Mouse (Mus musculus) liver, embryonic 11.5 days (tissue): Measurements from ENCODE around the gene Slc22a2. TPM values are rescaled to one million over a fixed set of nuclear protein-coding genes. Genes with fewer than 3 reads are reported as not detected.
"Not testable (repeated sequence)": the region's sequence is repeated elsewhere in the genome, so short reads cannot be mapped to it uniquely, and the experiment has no call there.

Experiments
- ATAC-seq: fragments of 200-750 bp; cut with Nextera tagmentation; replicated peaks from 2 replicates; pipeline ENCODE4 v1.8.0; 2017; ENCODE audit warnings: moderate number of reproducible peaks, mild to moderate bottlenecking, moderate TSS enrichment, moderate library complexity; ENCODE audit not compliant: low FRiP score
- DNase-seq: peaks from one replicate; pipeline ENCODE4 v3.0.0-alpha.2; 2017; ENCODE audit warnings: low spot score
- H3K27ac ChIP-seq: fragments of 300-500 bp; sonication (generic); 2 replicates; pipeline ENCODE4 v1.5.1; 2014; ENCODE audit warnings: mild to moderate bottlenecking, low read depth, low read length, control low read depth
- H3K27me3 ChIP-seq: fragments of 300-500 bp; sonication (generic); replicated peaks from 2 replicates; pipeline ENCODE4 v1.6.1; 2014; ENCODE audit warnings: low read length, mixed read lengths; ENCODE audit not compliant: control insufficient read depth, insufficient read depth
- H3K36me3 ChIP-seq: fragments of 300-500 bp; sonication (generic); 2 replicates; pipeline ENCODE4 v1.6.1; 2014; ENCODE audit warnings: mild to moderate bottlenecking, low read length, moderate library complexity, mixed read lengths; ENCODE audit not compliant: control insufficient read depth, insufficient read depth
- H3K4me1 ChIP-seq: fragments of 300-500 bp; sonication (generic); replicated peaks from 2 replicates; pipeline ENCODE4 v1.6.1; 2014; ENCODE audit warnings: low read length, mixed read lengths; ENCODE audit not compliant: control insufficient read depth, insufficient read depth
- H3K4me2 ChIP-seq: fragments of 300-500 bp; sonication (generic); 2 replicates; pipeline ENCODE4 v1.6.1; 2014; ENCODE audit warnings: mild to moderate bottlenecking, control low read depth, moderate library complexity
- H3K4me3 ChIP-seq: fragments of 300-500 bp; sonication (generic); 2 replicates; pipeline ENCODE4 v1.5.1; 2014; ENCODE audit warnings: low read depth, low read length, control low read depth
- H3K9ac ChIP-seq: fragments of 300-500 bp; sonication (generic); 2 replicates; pipeline ENCODE4 v1.6.1; 2014; ENCODE audit warnings: low read depth, low read length, control low read depth
- H3K9me3 ChIP-seq: fragments of 300-500 bp; sonication (generic); 2 replicates; pipeline ENCODE4 v1.6.1; 2016; ENCODE audit warnings: low read length, inconsistent platforms, mixed read lengths; ENCODE audit not compliant: control insufficient read depth
- WGBS: fragments of 180-500 bp; shearing (Covaris S2); extraction: QIAGEN DNeasy Blood & Tissue Kit; methylation state at CpG from one replicate; pipeline ENCODE4 v1.1.7; 2014; 5-methylcytosine and 5-hydroxymethylcytosine counted together
- polyA plus RNA-seq: library from polyadenylated mRNA; unstranded; fragments of >200 nt; fragmentation: Nextera tagmentation; extraction: Ambion mirVana; gene quantifications from 2 replicates; pipeline ENCODE4 v1.2.1, GENCODE M21; 2014

Gene Slc22a2
- not detected in 2 replicates for polyA plus RNA-seq

GRCm38 (mm10) chr17:12583991-12584390 lies at the start of gene Slc22a2:
Gene Slc22a2 (plus strand): TSS chr17:12584132.
- Histone ChIP-seq H3K9me3 (no peaks in the 10 kb centered on the region), H3K9ac (no peak within 1 kb of the TSS), H3K4me2 (no peak within 1 kb of the TSS), H3K27me3 (0 out of 2 replicates have a peak, but pooled peaks cover 3% of the 10 kb centered on the region), H3K4me1 (no peaks in the 10 kb centered on the region), H3K4me3 (no peak within 1 kb of the TSS), H3K27ac (no peak within 1 kb of the TSS), H3K36me3 (no peaks in the 10 kb centered on the region)
- WGBS: 71% methylated on average over 10 of the region's 10 CpGs
- ATAC-seq (no peak), DNase-seq (no peak)

GRCm38 (mm10) chr17:12534353-12535145 lies 49.4 kb upstream of the Slc22a2 start:
- ATAC-seq: 0 out of 2 replicates have a peak, but pooled peaks have one; percentile 49
- H3K27me3 ChIP-seq: no peaks in the 10 kb centered on the region
- no peaks in the 10 kb centered on the region for H3K36me3 ChIP-seq
- H3K9me3 ChIP-seq: no peaks in the 10 kb centered on the region
- H3K9ac ChIP-seq: no peak overlapping the region
- H3K4me1 ChIP-seq: no peaks in the 10 kb centered on the region; the same call in 1 of the 2 replicates
- 56% methylated on average over 13 of the region's 13 CpGs for WGBS
- H3K4me3 ChIP-seq: no peak overlapping the region
- peak; percentile 49 for DNase-seq
- no peak overlapping the region for H3K4me2 ChIP-seq
- no peak overlapping the region for H3K27ac ChIP-seq

GRCm38 (mm10) chr17:12562215-12562614 lies 21.7 kb upstream of the Slc22a2 start:
- no peak overlapping the region for H3K9ac ChIP-seq
- H3K4me2 ChIP-seq: no peak overlapping the region
- H3K27ac ChIP-seq: no peak overlapping the region
- no peaks in the 10 kb centered on the region for H3K9me3 ChIP-seq
- no peak overlapping the region for H3K4me3 ChIP-seq
- no peaks in the 10 kb centered on the region for H3K27me3 ChIP-seq
- no peak for ATAC-seq
- DNase-seq: no peak
- 73% methylated on average over 4 of the region's 4 CpGs for WGBS
- no peaks in the 10 kb centered on the region for H3K4me1 ChIP-seq
- H3K36me3 ChIP-seq: no peaks in the 10 kb centered on the region

- ATAC-seq, DNase-seq, H3K9me3 ChIP-seq, H3K9ac ChIP-seq, H3K4me3 ChIP-seq, H3K4me2 ChIP-seq, H3K27me3 ChIP-seq, H3K4me1 ChIP-seq, H3K36me3 ChIP-seq, H3K27ac ChIP-seq: not testable (repeated sequence)
- WGBS: 75% methylated on average over 6 of the region's 6 CpGs
Measured at GRCm38 (mm10) chr17:12564481-12565000, 19.4 kb upstream of the Slc22a2 start.

- H3K36me3 ChIP-seq: no peaks in the 10 kb centered on the region
- no peaks in the 10 kb centered on the region for H3K27me3 ChIP-seq
- H3K9me3 ChIP-seq: no peaks in the 10 kb centered on the region
- H3K4me2 ChIP-seq: no peak overlapping the region
- no peak for ATAC-seq
- H3K27ac ChIP-seq: no peak overlapping the region
- DNase-seq: no peak
- H3K4me1 ChIP-seq: no peaks in the 10 kb centered on the region
- 83% methylated on average over 6 of the region's 6 CpGs for WGBS
- no peak overlapping the region for H3K4me3 ChIP-seq
- H3K9ac ChIP-seq: no peak overlapping the region
Measured at GRCm38 (mm10) chr17:12565443-12565842, 18.5 kb upstream of the Slc22a2 start.

GRCm38 (mm10) chr17:12571316-12571715 lies 12.6 kb upstream of the Slc22a2 start:
- Histone ChIP-seq H3K36me3 (no peaks in the 10 kb centered on the region), H3K27ac (no peak overlapping the region), H3K27me3 (no peaks in the 10 kb centered on the region; the same call in 1 of the 2 replicates), H3K4me3 (no peak overlapping the region), H3K9me3 (no peaks in the 10 kb centered on the region), H3K4me1 (no peaks in the 10 kb centered on the region), H3K9ac (no peak overlapping the region), H3K4me2 (no peak overlapping the region)
- DNase-seq (no peak), ATAC-seq (no peak)
- 73% methylated on average over 6 of the region's 6 CpGs for WGBS

- no peak for DNase-seq
- no peaks in the 10 kb centered on the region for H3K4me1 ChIP-seq
- WGBS: 61% methylated on average over 9 of the region's 9 CpGs
Measured at GRCm38 (mm10) chr17:12571924-12572463, 11.9 kb upstream of the Slc22a2 start.

GRCm38 (mm10) chr17:12575391-12575790 lies 8.5 kb upstream of the Slc22a2 start:
- 66% methylated on average over 6 of the region's 6 CpGs for WGBS
- Histone ChIP-seq H3K4me1 (no peaks in the 10 kb centered on the region), H3K27me3 (no peaks in the 10 kb centered on the region; the same call in 1 of the 2 replicates)

More at GRCm38 (mm10) chr17:12571924-12572463, 11.9 kb upstream of the Slc22a2 start:
- no peak for ATAC-seq
- H3K9me3 ChIP-seq: no peaks in the 10 kb centered on the region
- no peaks in the 10 kb centered on the region for H3K36me3 ChIP-seq
- H3K4me2 ChIP-seq: no peak overlapping the region
- H3K9ac ChIP-seq: no peak overlapping the region
- no peak overlapping the region for H3K27ac ChIP-seq
- H3K27me3 ChIP-seq: no peaks in the 10 kb centered on the region; the same call in 1 of the 2 replicates
- H3K4me3 ChIP-seq: no peak overlapping the region

More at GRCm38 (mm10) chr17:12575391-12575790, 8.5 kb upstream of the Slc22a2 start:
- Histone ChIP-seq H3K9ac (no peak overlapping the region), H3K27ac (no peak overlapping the region), H3K4me2 (no peak overlapping the region), H3K4me3 (no peak overlapping the region), H3K9me3 (no peaks in the 10 kb centered on the region), H3K36me3 (no peaks in the 10 kb centered on the region)
- ATAC-seq (no peak), DNase-seq (no peak)
